Mouse (Mus musculus): ENCODE results near the gene Rpl24. TPM values are rescaled to one million over a fixed set of nuclear protein-coding genes. Genes with fewer than 3 reads are reported as not detected.

The Rpl24 gene
- polyA plus RNA-seq, 1 experiment: 2,142 TPM

GRCm38 (mm10) chr16:55974256-55974902 lies 8.3 kb downstream of the Rpl24 start:
- TF ChIP-seq CTCF (IDR thresholded peaks at IDR 0.05; ENCODE audit: control insufficient read depth, insufficient read depth, low read length): no peak
- 0 out of 2 replicates have a peak, but pooled peaks have one; percentile 57 for TF ChIP-seq POLR2A (IDR thresholded peaks at IDR 0.05; ENCODE audit: borderline replicate concordance, control insufficient read depth, low read depth, low read length)
- Histone ChIP-seq H3K27ac (ENCODE audit: control insufficient read depth, insufficient read depth, low read depth, low read length, poor library complexity) (peak overlapping the region; percentile 97), H3K4me3 (replicated peaks; ENCODE audit: control insufficient read depth, low read depth, low read length) (peak overlapping the region; percentile 97), H3K4me1 (ENCODE audit: control insufficient read depth, insufficient read depth, low read length) (no peaks in the 10 kb centered on the region; the same call in 1 of the 2 replicates)
- WGBS: under 1% methylated on average over 55 of the region's 55 CpGs

GRCm38 (mm10) chr16:55974903-55975285 lies 8.8 kb downstream of the Rpl24 start:
- WGBS: under 1% methylated on average over 14 of the region's 14 CpGs
- no peak for TF ChIP-seq CTCF (IDR thresholded peaks at IDR 0.05; ENCODE audit: control insufficient read depth, insufficient read depth, low read length)
- no peak for TF ChIP-seq POLR2A (IDR thresholded peaks at IDR 0.05; ENCODE audit: borderline replicate concordance, control insufficient read depth, low read depth, low read length)
- Histone ChIP-seq H3K27ac (ENCODE audit: control insufficient read depth, insufficient read depth, low read depth, low read length, poor library complexity) (peak overlapping the region; percentile 97), H3K4me1 (ENCODE audit: control insufficient read depth, insufficient read depth, low read length) (no peaks in the 10 kb centered on the region; the same call in 1 of the 2 replicates), H3K4me3 (replicated peaks; ENCODE audit: control insufficient read depth, low read depth, low read length) (peak overlapping the region; percentile 97)

- H3K4me1 ChIP-seq (ENCODE audit: control insufficient read depth, insufficient read depth, low read length): no peaks in the 10 kb centered on the region; the same call in none of the 2 replicates
- no peak overlapping the region for H3K4me3 ChIP-seq (replicated peaks; ENCODE audit: control insufficient read depth, low read depth, low read length)
- H3K27ac ChIP-seq (ENCODE audit: control insufficient read depth, insufficient read depth, low read depth, low read length, poor library complexity): no peak overlapping the region
- 87% methylated on average over 3 of the region's 3 CpGs for WGBS
- no peak for TF ChIP-seq POLR2A (IDR thresholded peaks at IDR 0.05; ENCODE audit: borderline replicate concordance, control insufficient read depth, low read depth, low read length)
- no peak for TF ChIP-seq CTCF (IDR thresholded peaks at IDR 0.05; ENCODE audit: control insufficient read depth, insufficient read depth, low read length)
These were observed 19.9 kb downstream of the Rpl24 start for GRCm38 (mm10) chr16:55986001-55986400.

- Histone ChIP-seq H3K4me3 (replicated peaks; ENCODE audit: control insufficient read depth, low read depth, low read length) (no peak overlapping the region), H3K27ac (ENCODE audit: control insufficient read depth, insufficient read depth, low read depth, low read length, poor library complexity) (no peak overlapping the region), H3K4me1 (ENCODE audit: control insufficient read depth, insufficient read depth, low read length) (no peaks in the 10 kb centered on the region; the same call in none of the 2 replicates)
- TF ChIP-seq CTCF (IDR thresholded peaks at IDR 0.05; ENCODE audit: control insufficient read depth, insufficient read depth, low read length): no peak
- WGBS: 34% methylated on average over 4 of the region's 4 CpGs
These were observed 24.2 kb downstream of the Rpl24 start for GRCm38 (mm10) chr16:55990311-55990710.

GRCm38 (mm10) chr16:55994235-55994634 lies 28.2 kb downstream of the Rpl24 start:
- Histone ChIP-seq H3K4me3 (replicated peaks; ENCODE audit: control insufficient read depth, low read depth, low read length) (no peak overlapping the region), H3K4me1 (ENCODE audit: control insufficient read depth, insufficient read depth, low read length) (no peaks in the 10 kb centered on the region; the same call in none of the 2 replicates), H3K27ac (ENCODE audit: control insufficient read depth, insufficient read depth, low read depth, low read length, poor library complexity) (no peak overlapping the region)
- no peak for TF ChIP-seq POLR2A (IDR thresholded peaks at IDR 0.05; ENCODE audit: borderline replicate concordance, control insufficient read depth, low read depth, low read length)
- 51% methylated on average over 2 of the region's 2 CpGs for WGBS

GRCm38 (mm10) chr16:56006798-56007197 lies 40.7 kb downstream of the Rpl24 start:
- WGBS: 90% methylated on average over 11 of the region's 11 CpGs
- Histone ChIP-seq H3K4me1 (ENCODE audit: control insufficient read depth, insufficient read depth, low read length) (no peaks in the 10 kb centered on the region), H3K4me3 (replicated peaks; ENCODE audit: control insufficient read depth, low read depth, low read length) (no peak overlapping the region), H3K27ac (ENCODE audit: control insufficient read depth, insufficient read depth, low read depth, low read length, poor library complexity) (no peak overlapping the region)
- TF ChIP-seq CTCF (IDR thresholded peaks at IDR 0.05; ENCODE audit: control insufficient read depth, insufficient read depth, low read length) (no peak), POLR2A (IDR thresholded peaks at IDR 0.05; ENCODE audit: borderline replicate concordance, control insufficient read depth, low read depth, low read length) (no peak)

- H3K4me1 ChIP-seq (ENCODE audit: control insufficient read depth, insufficient read depth, low read length): no peaks in the 10 kb centered on the region
- 80% methylated on average over 1 of the region's 1 CpGs for WGBS
- no peak overlapping the region for H3K27ac ChIP-seq (ENCODE audit: control insufficient read depth, insufficient read depth, low read depth, low read length, poor library complexity)
- no peak overlapping the region for H3K4me3 ChIP-seq (replicated peaks; ENCODE audit: control insufficient read depth, low read depth, low read length)
- TF ChIP-seq CTCF (IDR thresholded peaks at IDR 0.05; ENCODE audit: control insufficient read depth, insufficient read depth, low read length) (no peak), POLR2A (IDR thresholded peaks at IDR 0.05; ENCODE audit: borderline replicate concordance, control insufficient read depth, low read depth, low read length) (no peak)
These were observed 42.8 kb downstream of the Rpl24 start for GRCm38 (mm10) chr16:56008862-56009261.

GRCm38 (mm10) chr16:56012789-56013743 lies 47.0 kb downstream of the Rpl24 start:
- Histone ChIP-seq H3K4me3 (replicated peaks; ENCODE audit: control insufficient read depth, low read depth, low read length) (no peak overlapping the region), H3K27ac (ENCODE audit: control insufficient read depth, insufficient read depth, low read depth, low read length, poor library complexity) (no peak overlapping the region), H3K4me1 (ENCODE audit: control insufficient read depth, insufficient read depth, low read length) (no peaks in the 10 kb centered on the region)
- 93% methylated on average over 10 of the region's 10 CpGs for WGBS
- no peak for TF ChIP-seq POLR2A (IDR thresholded peaks at IDR 0.05; ENCODE audit: borderline replicate concordance, control insufficient read depth, low read depth, low read length)
- TF ChIP-seq CTCF (IDR thresholded peaks at IDR 0.05; ENCODE audit: control insufficient read depth, insufficient read depth, low read length): no peak

Data from bone marrow, adult 2 months (tissue).